Mouse (Mus musculus) G1E (cell line): ENCODE measurements at regions not wholly inside any gene's neighbourhood (a gene's known extent, or its start where the extent isn't known, plus 50 kb on each side); places are given as distances from the start of the nearest gene placed in this dataset.

Source experiments
- CTCF ChIP-seq: IDR thresholded peaks from 2 replicates; pipeline ENCODE4 v1.5.1; 2012; ENCODE audit warnings: low read depth, low read length, inconsistent platforms, mixed read lengths
- GATA1 ChIP-seq: IDR thresholded peaks from 2 replicates; pipeline ENCODE4 v1.6.1; 2012; ENCODE audit warnings: borderline replicate concordance, low read length, inconsistent platforms, mixed read lengths
- GATA2 ChIP-seq: IDR thresholded peaks from 2 replicates; pipeline ENCODE4 v1.6.1; 2012; ENCODE audit warnings: low read depth, low read length, inconsistent platforms, borderline replicate concordance
- POLR2AphosphoS5 ChIP-seq: IDR thresholded peaks from 2 replicates; pipeline ENCODE4 v1.6.1; 2012; ENCODE audit warnings: low read depth, low read length, inconsistent platforms; ENCODE audit not compliant: insufficient replicate concordance

DNA sequence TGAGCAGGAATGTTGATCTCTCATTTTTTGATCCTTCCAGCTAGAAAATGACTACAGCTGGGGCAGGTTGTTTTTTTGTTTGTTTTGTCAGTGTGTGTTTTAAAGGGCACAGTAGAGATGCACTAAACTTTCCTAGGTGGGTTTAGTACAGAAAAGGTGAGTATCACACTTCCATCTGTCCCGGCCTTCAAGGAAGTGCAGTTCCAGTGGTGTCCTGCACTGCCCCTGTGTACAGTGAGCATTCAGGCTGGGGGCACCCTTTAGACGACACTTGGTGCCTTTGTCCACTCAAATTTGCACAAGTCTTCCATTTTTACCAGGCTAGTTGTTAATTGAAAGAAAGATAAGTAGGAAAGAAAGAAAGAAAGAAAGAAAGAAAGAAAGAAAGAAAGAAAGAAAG is 218.8 kb upstream of the Trib2 start:
- TF ChIP-seq CTCF (no peak), GATA1 (no peak), GATA2 (no peak), POLR2AphosphoS5 (no peak)
